Mouse (Mus musculus) heart, embryonic 15.5 days (tissue): ENCODE measurements around the gene Dtx1. TPM values are rescaled to one million over a fixed set of nuclear protein-coding genes. Genes with fewer than 3 reads are reported as not detected.
A peak's percentile ranks its signal among the peaks of the same experiment; 100 is the strongest.

Experiments used
- ATAC-seq: fragments of 200-750 bp; cut with Nextera tagmentation; replicated peaks from 2 replicates; pipeline ENCODE4 v1.8.0; 2017; ENCODE audit warnings: low read depth, moderate TSS enrichment; ENCODE audit not compliant: insufficient number of reproducible peaks, insufficient read depth, low FRiP score
- H3K27ac ChIP-seq: fragments of 300-500 bp; sonication (generic); 2 replicates; pipeline ENCODE4 v1.5.1; 2015; ENCODE audit warnings: mild to moderate bottlenecking, inconsistent platforms
- H3K27me3 ChIP-seq: fragments of 300-500 bp; sonication (generic); 2 replicates; pipeline ENCODE4 v1.6.1; 2015; ENCODE audit warnings: inconsistent platforms
- H3K36me3 ChIP-seq: fragments of 300-500 bp; sonication (generic); 2 replicates; pipeline ENCODE4 v1.6.1; 2015; ENCODE audit warnings: mild to moderate bottlenecking, inconsistent platforms
- H3K4me1 ChIP-seq: fragments of 300-500 bp; sonication (generic); replicated peaks from 2 replicates; pipeline ENCODE4 v1.6.1; 2015; ENCODE audit warnings: inconsistent platforms
- H3K4me2 ChIP-seq: fragments of 300-500 bp; sonication (generic); 2 replicates; pipeline ENCODE4 v1.6.1; 2015; ENCODE audit warnings: inconsistent platforms, mild to moderate bottlenecking, moderate library complexity
- H3K4me3 ChIP-seq: fragments of 300-500 bp; sonication (generic); 2 replicates; pipeline ENCODE4 v1.5.1; 2015; ENCODE audit warnings: mild to moderate bottlenecking, inconsistent platforms
- H3K9ac ChIP-seq: fragments of 300-500 bp; sonication (generic); 2 replicates; pipeline ENCODE4 v1.6.1; 2015; ENCODE audit warnings: mild to moderate bottlenecking, inconsistent platforms
- H3K9me3 ChIP-seq: fragments of 300-500 bp; sonication (generic); replicated peaks from 2 replicates; pipeline ENCODE4 v1.6.1; 2016; ENCODE audit warnings: inconsistent platforms
- WGBS: fragments of 180-500 bp; shearing (Covaris S2); methylation state at CpG from one replicate; pipeline ENCODE4 v1.1.7; 2015; ENCODE audit warnings: mixed read lengths; 5-methylcytosine and 5-hydroxymethylcytosine counted together
- polyA plus RNA-seq: library from polyadenylated mRNA; unstranded; fragments of >200 nt; fragmentation: Nextera tagmentation; extraction: Ambion mirVana; gene quantifications from 2 replicates; pipeline ENCODE4 v1.2.1, GENCODE M21; 2015

Gene Dtx1
- polyA plus RNA-seq, 1 experiment from 2014 or later, result 1.9 TPM

GRCm38 (mm10) chr5:120674229-120675145 is 37.2 kb downstream of the Dtx1 start:
- Histone ChIP-seq H3K36me3 (no peaks in the 10 kb centered on the region), H3K27me3 (peaks cover 23% of the 10 kb centered on the region), H3K9ac (no peak overlapping the region), H3K27ac (no peak overlapping the region), H3K4me3 (no peak overlapping the region), H3K4me1 (peaks cover 3% of the 10 kb centered on the region), H3K4me2 (no peak overlapping the region), H3K9me3 (no peaks in the 10 kb centered on the region)
- ATAC-seq, result no peak
- WGBS, result 31% methylated on average over 21 of the region's 21 CpGs

GRCm38 (mm10) chr5:120673626-120674025 is 38.1 kb downstream of the Dtx1 start:
- no peak overlapping the region for H3K9ac ChIP-seq
- WGBS, result 4% methylated on average over 12 of the region's 12 CpGs
- peaks cover 2% of the 10 kb centered on the region; the same call in 1 of the 2 replicates for H3K4me1 ChIP-seq
- no peaks in the 10 kb centered on the region for H3K9me3 ChIP-seq
- peaks cover 16% of the 10 kb centered on the region; the same call in 1 of the 2 replicates for H3K27me3 ChIP-seq
- no peak overlapping the region for H3K27ac ChIP-seq
- peak; percentile 8; the same call in 1 of the 2 replicates for ATAC-seq
- H3K36me3 ChIP-seq, result no peaks in the 10 kb centered on the region
- no peak overlapping the region for H3K4me2 ChIP-seq
- H3K4me3 ChIP-seq, result no peak overlapping the region

- H3K4me1 ChIP-seq, result peaks cover 2% of the 10 kb centered on the region; the same call in 1 of the 2 replicates
- ATAC-seq, result no peak
- peaks cover 14% of the 10 kb centered on the region for H3K27me3 ChIP-seq
- no peak overlapping the region for H3K27ac ChIP-seq
- 58% methylated on average over 3 of the region's 3 CpGs for WGBS
- no peak overlapping the region for H3K4me2 ChIP-seq
- no peak overlapping the region for H3K4me3 ChIP-seq
- no peak overlapping the region for H3K9ac ChIP-seq
- no peaks in the 10 kb centered on the region for H3K9me3 ChIP-seq
- H3K36me3 ChIP-seq, result no peaks in the 10 kb centered on the region
Measured at GRCm38 (mm10) chr5:120671865-120672264, 39.9 kb downstream of the Dtx1 start.

- Histone ChIP-seq H3K4me1 (peaks cover 2% of the 10 kb centered on the region; the same call in 1 of the 2 replicates), H3K9ac (no peak overlapping the region), H3K9me3 (no peaks in the 10 kb centered on the region), H3K4me2 (no peak overlapping the region), H3K36me3 (no peaks in the 10 kb centered on the region), H3K27me3 (peaks cover 17% of the 10 kb centered on the region), H3K27ac (no peak overlapping the region), H3K4me3 (no peak overlapping the region)
- no peak for ATAC-seq
- WGBS, result 85% methylated on average over 7 of the region's 7 CpGs
Measured at GRCm38 (mm10) chr5:120670132-120670531, 41.6 kb downstream of the Dtx1 start.

- Histone ChIP-seq H3K36me3 (no peaks in the 10 kb centered on the region), H3K4me2 (no peak overlapping the region), H3K27me3 (peaks cover 23% of the 10 kb centered on the region), H3K4me3 (no peak overlapping the region), H3K9ac (no peak overlapping the region), H3K27ac (no peak overlapping the region), H3K9me3 (no peaks in the 10 kb centered on the region), H3K4me1 (no peaks in the 10 kb centered on the region)
- 77% methylated on average over 7 of the region's 7 CpGs for WGBS
- no peak for ATAC-seq
Measured at GRCm38 (mm10) chr5:120668761-120669160, 43.0 kb downstream of the Dtx1 start.

GRCm38 (mm10) chr5:120664888-120665287 is 46.8 kb downstream of the Dtx1 start:
- Histone ChIP-seq H3K9me3 (no peaks in the 10 kb centered on the region), H3K36me3 (no peaks in the 10 kb centered on the region), H3K27ac (no peak overlapping the region), H3K4me3 (no peak overlapping the region), H3K4me1 (no peaks in the 10 kb centered on the region), H3K4me2 (no peak overlapping the region), H3K27me3 (peaks cover 40% of the 10 kb centered on the region), H3K9ac (no peak overlapping the region)
- ATAC-seq, result no peak
- WGBS, result 61% methylated on average over 2 of the region's 2 CpGs

GRCm38 (mm10) chr5:120660816-120661215 is 50.9 kb downstream of the Dtx1 start:
- H3K4me2 ChIP-seq, result no peak overlapping the region
- 44% methylated on average over 5 of the region's 5 CpGs for WGBS
- ATAC-seq, result no peak
- H3K9ac ChIP-seq, result no peak overlapping the region
- no peaks in the 10 kb centered on the region for H3K36me3 ChIP-seq
- no peak overlapping the region for H3K27ac ChIP-seq
- no peaks in the 10 kb centered on the region for H3K4me1 ChIP-seq
- H3K27me3 ChIP-seq, result peaks cover 35% of the 10 kb centered on the region
- no peak overlapping the region for H3K4me3 ChIP-seq
- H3K9me3 ChIP-seq, result no peaks in the 10 kb centered on the region

- no peaks in the 10 kb centered on the region for H3K9me3 ChIP-seq
- no peaks in the 10 kb centered on the region for H3K4me1 ChIP-seq
- no peak overlapping the region for H3K9ac ChIP-seq
- no peak for ATAC-seq
- H3K36me3 ChIP-seq, result no peaks in the 10 kb centered on the region
- WGBS, result 77% methylated on average over 12 of the region's 12 CpGs
- H3K27ac ChIP-seq, result no peak overlapping the region
- H3K4me3 ChIP-seq, result no peak overlapping the region
- H3K27me3 ChIP-seq, result peaks cover 29% of the 10 kb centered on the region
- no peak overlapping the region for H3K4me2 ChIP-seq
Measured at GRCm38 (mm10) chr5:120656281-120656751, 55.4 kb downstream of the Dtx1 start.

- Histone ChIP-seq H3K4me2 (no peak overlapping the region), H3K27ac (no peak overlapping the region), H3K27me3 (peaks cover 46% of the 10 kb centered on the region), H3K36me3 (no peaks in the 10 kb centered on the region), H3K4me3 (no peak overlapping the region), H3K9me3 (no peaks in the 10 kb centered on the region), H3K4me1 (peaks cover 7% of the 10 kb centered on the region), H3K9ac (no peak overlapping the region)
- ATAC-seq, result no peak
- 92% methylated on average over 2 of the region's 2 CpGs for WGBS
Measured at GRCm38 (mm10) chr5:120653873-120654272, 57.9 kb downstream of the Dtx1 start.

GRCm38 (mm10) chr5:120652915-120653701 is 58.6 kb downstream of the Dtx1 start:
- ATAC-seq, result no peak
- Histone ChIP-seq H3K27me3 (peaks cover 53% of the 10 kb centered on the region), H3K27ac (no peak overlapping the region), H3K4me1 (peaks cover 15% of the 10 kb centered on the region), H3K9me3 (no peaks in the 10 kb centered on the region), H3K4me2 (no peak overlapping the region), H3K9ac (no peak overlapping the region), H3K36me3 (no peaks in the 10 kb centered on the region), H3K4me3 (no peak overlapping the region)
- 78% methylated on average over 27 of the region's 28 CpGs for WGBS

GRCm38 (mm10) chr5:120651230-120651629 is 60.5 kb downstream of the Dtx1 start:
- Histone ChIP-seq H3K4me3 (no peak overlapping the region), H3K4me2 (no peak overlapping the region), H3K9me3 (no peaks in the 10 kb centered on the region), H3K9ac (no peak overlapping the region), H3K27ac (no peak overlapping the region), H3K27me3 (peaks cover 66% of the 10 kb centered on the region), H3K4me1 (peaks cover 17% of the 10 kb centered on the region), H3K36me3 (no peaks in the 10 kb centered on the region)
- 35% methylated on average over 5 of the region's 5 CpGs for WGBS
- no peak for ATAC-seq
